Mouse (Mus musculus) hindbrain, embryonic 12.5 days (tissue): ENCODE data around the gene Rasl10a. TPM values are rescaled to one million over a fixed set of nuclear protein-coding genes. Genes with fewer than 3 reads are reported as not detected.

Source experiments
- ATAC-seq: fragments of 200-750 bp; cut with Nextera tagmentation; 2 replicates; pipeline ENCODE4 v1.8.0; 2017; ENCODE audit warnings: moderate TSS enrichment; ENCODE audit not compliant: low FRiP score
- H3K27ac ChIP-seq: fragments of 300-500 bp; sonication (generic); 2 replicates; pipeline ENCODE4 v1.5.1; 2016; ENCODE audit warnings: mild to moderate bottlenecking
- H3K27me3 ChIP-seq: fragments of 300-500 bp; sonication (generic); 2 replicates; pipeline ENCODE4 v1.6.1; 2016; ENCODE audit warnings: mild to moderate bottlenecking
- H3K36me3 ChIP-seq: fragments of 300-500 bp; sonication (generic); 2 replicates; pipeline ENCODE4 v1.6.1; 2016; ENCODE audit warnings: mild to moderate bottlenecking
- H3K4me1 ChIP-seq: fragments of 300-500 bp; sonication (generic); 2 replicates; pipeline ENCODE4 v1.6.1; 2016
- H3K4me2 ChIP-seq: fragments of 300-500 bp; sonication (generic); replicated peaks from 2 replicates; pipeline ENCODE4 v1.6.1; 2016; ENCODE audit warnings: mild to moderate bottlenecking
- H3K4me3 ChIP-seq: fragments of 300-500 bp; sonication (generic); 2 replicates; pipeline ENCODE4 v1.5.1; 2016; ENCODE audit warnings: mild to moderate bottlenecking
- H3K9ac ChIP-seq: fragments of 300-500 bp; sonication (generic); 2 replicates; pipeline ENCODE4 v1.6.1; 2016; ENCODE audit warnings: mild to moderate bottlenecking, moderate library complexity
- H3K9me3 ChIP-seq: fragments of 300-500 bp; sonication (generic); replicated peaks from 2 replicates; pipeline ENCODE4 v1.6.1; 2016; ENCODE audit warnings: mild to moderate bottlenecking
- WGBS: fragments of 180-500 bp; shearing (Covaris S2); methylation state at CpG from one replicate; pipeline ENCODE4 v1.1.7; 2016; 5-methylcytosine and 5-hydroxymethylcytosine counted together
- polyA plus RNA-seq: library from polyadenylated mRNA; unstranded; fragments of >200 nt; fragmentation: Nextera tagmentation; extraction: Ambion mirVana; gene quantifications from 2 replicates; pipeline ENCODE4 v1.2.1, GENCODE M21; 2016

The Rasl10a gene
- polyA plus RNA-seq, 1 experiment from 2014 or later, result 0.96 TPM

- no peak overlapping the region for H3K9ac ChIP-seq
- no peak for ATAC-seq
- no peaks in the 10 kb centered on the region for H3K9me3 ChIP-seq
- H3K4me1 ChIP-seq, result no peaks in the 10 kb centered on the region
- no peak overlapping the region for H3K4me3 ChIP-seq
- H3K4me2 ChIP-seq, result no peak overlapping the region
- H3K36me3 ChIP-seq, result peaks cover 95% of the 10 kb centered on the region
- 94% methylated on average over 3 of the region's 3 CpGs for WGBS
- H3K27me3 ChIP-seq, result no peaks in the 10 kb centered on the region
- H3K27ac ChIP-seq, result no peak overlapping the region
Measured at GRCm38 (mm10) chr11:5033136-5033535, 24.8 kb upstream of the Rasl10a start.

GRCm38 (mm10) chr11:5035421-5035820, 22.5 kb upstream of the Rasl10a start:
- Histone ChIP-seq H3K4me2 (no peak overlapping the region), H3K9me3 (no peaks in the 10 kb centered on the region), H3K27ac (no peak overlapping the region), H3K4me3 (no peak overlapping the region), H3K4me1 (no peaks in the 10 kb centered on the region), H3K36me3 (peaks cover 99% of the 10 kb centered on the region), H3K27me3 (no peaks in the 10 kb centered on the region), H3K9ac (no peak overlapping the region)
- WGBS, result 93% methylated on average over 4 of the region's 4 CpGs
- no peak for ATAC-seq

- Histone ChIP-seq H3K4me3 (no peak overlapping the region), H3K27ac (no peak overlapping the region), H3K4me2 (no peak overlapping the region), H3K4me1 (no peaks in the 10 kb centered on the region), H3K36me3 (peaks cover 99% of the 10 kb centered on the region), H3K9ac (no peak overlapping the region), H3K9me3 (no peaks in the 10 kb centered on the region), H3K27me3 (no peaks in the 10 kb centered on the region)
- 88% methylated on average over 8 of the region's 8 CpGs for WGBS
- ATAC-seq, result no peak
Measured at GRCm38 (mm10) chr11:5037146-5037854, 20.6 kb upstream of the Rasl10a start.

GRCm38 (mm10) chr11:5040585-5040984, 17.3 kb upstream of the Rasl10a start:
- H3K4me1 ChIP-seq, result no peaks in the 10 kb centered on the region
- peaks cover 75% of the 10 kb centered on the region for H3K36me3 ChIP-seq
- H3K9me3 ChIP-seq, result no peaks in the 10 kb centered on the region
- no peaks in the 10 kb centered on the region for H3K27me3 ChIP-seq
- H3K9ac ChIP-seq, result no peak overlapping the region
- ATAC-seq, result no peak
- no peak overlapping the region for H3K4me3 ChIP-seq
- no peak overlapping the region for H3K4me2 ChIP-seq
- no peak overlapping the region for H3K27ac ChIP-seq
- WGBS, result 96% methylated on average over 5 of the region's 5 CpGs

GRCm38 (mm10) chr11:5041144-5041780, 16.7 kb upstream of the Rasl10a start:
- Histone ChIP-seq H3K4me1 (no peaks in the 10 kb centered on the region), H3K36me3 (peaks cover 68% of the 10 kb centered on the region), H3K9me3 (no peaks in the 10 kb centered on the region), H3K4me2 (no peak overlapping the region), H3K27me3 (no peaks in the 10 kb centered on the region), H3K9ac (no peak overlapping the region), H3K27ac (no peak overlapping the region), H3K4me3 (no peak overlapping the region)
- WGBS, result 79% methylated on average over 18 of the region's 18 CpGs
- ATAC-seq, result no peak

GRCm38 (mm10) chr11:5042645-5043381, 15.1 kb upstream of the Rasl10a start:
- Histone ChIP-seq H3K4me1 (no peaks in the 10 kb centered on the region), H3K4me3 (no peak overlapping the region), H3K9me3 (no peaks in the 10 kb centered on the region), H3K9ac (no peak overlapping the region), H3K27ac (no peak overlapping the region), H3K36me3 (peaks cover 52% of the 10 kb centered on the region), H3K27me3 (no peaks in the 10 kb centered on the region), H3K4me2 (no peak overlapping the region)
- ATAC-seq, result no peak
- WGBS, result 91% methylated on average over 8 of the region's 8 CpGs

- no peak overlapping the region for H3K27ac ChIP-seq
- H3K36me3 ChIP-seq, result peaks cover 16% of the 10 kb centered on the region
- WGBS, result 48% methylated on average over 12 of the region's 12 CpGs
- no peak for ATAC-seq
- no peaks in the 10 kb centered on the region for H3K27me3 ChIP-seq
- H3K4me1 ChIP-seq, result no peaks in the 10 kb centered on the region
- H3K9me3 ChIP-seq, result no peaks in the 10 kb centered on the region
- H3K4me3 ChIP-seq, result no peak overlapping the region
- no peak overlapping the region for H3K9ac ChIP-seq
- H3K4me2 ChIP-seq, result no peak overlapping the region
Measured at GRCm38 (mm10) chr11:5046321-5046926, 11.5 kb upstream of the Rasl10a start.

- peaks cover 20% of the 10 kb centered on the region for H3K27me3 ChIP-seq
- H3K4me2 ChIP-seq, result no peak overlapping the region
- no peak overlapping the region for H3K4me3 ChIP-seq
- H3K4me1 ChIP-seq, result peaks cover 7% of the 10 kb centered on the region; the same call in 1 of the 2 replicates
- WGBS, result 75% methylated on average over 10 of the region's 10 CpGs
- no peaks in the 10 kb centered on the region for H3K9me3 ChIP-seq
- no peak overlapping the region for H3K9ac ChIP-seq
- H3K27ac ChIP-seq, result no peak overlapping the region
- ATAC-seq, result no peak
- no peaks in the 10 kb centered on the region for H3K36me3 ChIP-seq
Measured at GRCm38 (mm10) chr11:5051629-5052028, 6.3 kb upstream of the Rasl10a start.

GRCm38 (mm10) chr11:5052200-5052854, 5.6 kb upstream of the Rasl10a start:
- no peak for ATAC-seq
- peaks cover 11% of the 10 kb centered on the region; the same call in 1 of the 2 replicates for H3K4me1 ChIP-seq
- no peak overlapping the region for H3K27ac ChIP-seq
- no peak overlapping the region for H3K9ac ChIP-seq
- no peak overlapping the region for H3K4me3 ChIP-seq
- peaks cover 27% of the 10 kb centered on the region for H3K27me3 ChIP-seq
- H3K9me3 ChIP-seq, result no peaks in the 10 kb centered on the region
- no peak overlapping the region for H3K4me2 ChIP-seq
- 74% methylated on average over 10 of the region's 10 CpGs for WGBS
- no peaks in the 10 kb centered on the region for H3K36me3 ChIP-seq

GRCm38 (mm10) chr11:5054151-5054550, 3.8 kb upstream of the Rasl10a start:
- no peak overlapping the region for H3K4me2 ChIP-seq
- no peaks in the 10 kb centered on the region for H3K9me3 ChIP-seq
- H3K27ac ChIP-seq, result no peak overlapping the region
- H3K4me3 ChIP-seq, result no peak overlapping the region
- ATAC-seq, result no peak
- H3K9ac ChIP-seq, result no peak overlapping the region
- 91% methylated on average over 14 of the region's 14 CpGs for WGBS
- no peaks in the 10 kb centered on the region for H3K36me3 ChIP-seq
- H3K4me1 ChIP-seq, result peaks cover 26% of the 10 kb centered on the region
- H3K27me3 ChIP-seq, result peaks cover 45% of the 10 kb centered on the region

- Histone ChIP-seq H3K4me3 (no peak overlapping the region), H3K9me3 (no peaks in the 10 kb centered on the region), H3K4me2 (no peak overlapping the region), H3K9ac (no peak overlapping the region), H3K36me3 (no peaks in the 10 kb centered on the region), H3K27me3 (peaks cover 53% of the 10 kb centered on the region), H3K27ac (no peak overlapping the region), H3K4me1 (peaks cover 34% of the 10 kb centered on the region)
- WGBS, result 73% methylated on average over 6 of the region's 6 CpGs
- no peak for ATAC-seq
Measured at GRCm38 (mm10) chr11:5054874-5055273, 3.1 kb upstream of the Rasl10a start.
